Mouse (Mus musculus) monocyte, adult 2 months (primary cell): ENCODE data around the gene Tgm2.

Experiments used
- DNase-seq, 2 experiments: peaks; one replicate each; pipeline ENCODE4 v3.0.0; 2022; ENCODE audit warnings: low spot score in 2 of 2, low read depth in 1 of 2

Tgm2 gene

GRCm38 (mm10) chr2:158146223-158146622 is at the start of gene Tgm2:
TSS of gene Tgm2 (minus strand) at chr2:158146436.
- peak; percentile 55 to 89 for DNase-seq

GRCm38 (mm10) chr2:158194945-158195640 is 48.9 kb upstream of the Tgm2 start:
- DNase-seq = no peak

- DNase-seq = no peak
Observed at GRCm38 (mm10) chr2:158193611-158194336, 47.5 kb upstream of the Tgm2 start.

GRCm38 (mm10) chr2:158191098-158191497 is 44.9 kb upstream of the Tgm2 start:
- no peak for DNase-seq

GRCm38 (mm10) chr2:158189451-158189850 is 43.2 kb upstream of the Tgm2 start:
- DNase-seq = no peak

GRCm38 (mm10) chr2:158186206-158186871 is 40.1 kb upstream of the Tgm2 start:
- no peak for DNase-seq

- no peak for DNase-seq
Observed at GRCm38 (mm10) chr2:158183266-158183665, 37.0 kb upstream of the Tgm2 start.

- no peak for DNase-seq
Observed at GRCm38 (mm10) chr2:158181932-158182331, 35.7 kb upstream of the Tgm2 start.

- DNase-seq = peak in 1 of 2 experiments; percentile 54
Observed at GRCm38 (mm10) chr2:158180797-158181196, 34.6 kb upstream of the Tgm2 start.

GRCm38 (mm10) chr2:158179370-158180111 is 33.3 kb upstream of the Tgm2 start:
- no peak for DNase-seq

- peak in 1 of 2 experiments; percentile 63 for DNase-seq
Observed at GRCm38 (mm10) chr2:158178696-158179369, 32.6 kb upstream of the Tgm2 start.

- DNase-seq = no peak
Observed at GRCm38 (mm10) chr2:158178139-158178538, 31.9 kb upstream of the Tgm2 start.

- no peak for DNase-seq
Observed at GRCm38 (mm10) chr2:158177574-158177973, 31.3 kb upstream of the Tgm2 start.

GRCm38 (mm10) chr2:158176763-158177162 is 30.5 kb upstream of the Tgm2 start:
- no peak for DNase-seq

GRCm38 (mm10) chr2:158175433-158175832 is 29.2 kb upstream of the Tgm2 start:
- peak; percentile 80 to 92 for DNase-seq

GRCm38 (mm10) chr2:158174958-158175357 is 28.7 kb upstream of the Tgm2 start:
- no peak for DNase-seq

GRCm38 (mm10) chr2:158174438-158174837 is 28.2 kb upstream of the Tgm2 start:
- DNase-seq = peak; percentile 60 to 62

GRCm38 (mm10) chr2:158170394-158170793 is 24.2 kb upstream of the Tgm2 start:
- no peak for DNase-seq

GRCm38 (mm10) chr2:158169771-158170170 is 23.5 kb upstream of the Tgm2 start:
- no peak for DNase-seq

- no peak for DNase-seq
Observed at GRCm38 (mm10) chr2:158169351-158169750, 23.1 kb upstream of the Tgm2 start.

GRCm38 (mm10) chr2:158168741-158169211 is 22.5 kb upstream of the Tgm2 start:
- DNase-seq = no peak
